Mouse (Mus musculus) telencephalon, adult 2 months (tissue): ENCODE data around the gene Fam178b.

ENCODE experiments used
- DNase-seq: peaks from one replicate; pipeline ENCODE4 v3.0.0-alpha.2; 2011; ENCODE audit warnings: low read depth, low spot score

Fam178b gene

GRCm38 (mm10) chr1:36588476-36589450, 94.2 kb downstream of the Fam178b start:
- DNase-seq: no peak

- no peak for DNase-seq
Observed at GRCm38 (mm10) chr1:36587860-36588259, 95.1 kb downstream of the Fam178b start.

- no peak for DNase-seq
Observed at GRCm38 (mm10) chr1:36586288-36586687, 96.7 kb downstream of the Fam178b start.

DNA sequence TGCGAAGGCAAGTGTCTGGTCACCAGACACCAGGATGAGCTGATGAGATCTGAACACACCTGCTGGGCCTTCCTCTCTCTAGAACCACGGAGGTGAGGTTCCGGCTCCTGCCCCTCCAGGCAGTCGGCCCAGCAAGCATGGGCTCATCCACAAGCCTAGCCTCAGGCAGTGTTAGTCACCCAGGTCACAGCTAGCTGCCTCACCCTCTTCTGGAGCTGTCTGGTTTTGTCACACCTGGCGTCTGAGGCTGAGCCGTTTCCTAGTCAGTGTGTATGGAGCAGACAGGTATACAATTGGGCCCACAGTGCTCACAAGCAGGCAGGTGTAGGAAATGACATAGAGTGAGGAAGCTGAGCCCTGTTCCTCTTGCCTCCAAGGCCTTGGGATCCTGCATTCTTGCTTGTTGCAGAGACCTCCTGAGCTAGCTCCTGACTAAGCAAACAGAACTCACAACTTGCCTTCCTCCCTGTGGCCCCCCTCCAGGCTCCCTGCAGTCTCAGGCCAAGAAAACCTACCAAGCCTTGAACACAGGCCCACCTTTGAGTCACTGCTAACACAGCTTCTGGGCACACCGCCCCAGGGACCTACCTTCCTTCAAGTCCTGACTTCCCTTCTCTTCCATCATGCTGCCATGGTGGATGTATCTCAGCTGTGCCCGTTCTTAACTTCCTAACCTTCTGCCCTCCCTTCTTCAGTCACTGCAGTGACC, 99.4 kb downstream of the Fam178b start:
- no peak for DNase-seq

- no peak for DNase-seq
Observed at GRCm38 (mm10) chr1:36582211-36582610, 100.8 kb downstream of the Fam178b start.

GRCm38 (mm10) chr1:36581260-36581659, 101.7 kb downstream of the Fam178b start:
- DNase-seq: no peak

- no peak for DNase-seq
Observed at GRCm38 (mm10) chr1:36580384-36581207, 102.4 kb downstream of the Fam178b start.

DNA sequence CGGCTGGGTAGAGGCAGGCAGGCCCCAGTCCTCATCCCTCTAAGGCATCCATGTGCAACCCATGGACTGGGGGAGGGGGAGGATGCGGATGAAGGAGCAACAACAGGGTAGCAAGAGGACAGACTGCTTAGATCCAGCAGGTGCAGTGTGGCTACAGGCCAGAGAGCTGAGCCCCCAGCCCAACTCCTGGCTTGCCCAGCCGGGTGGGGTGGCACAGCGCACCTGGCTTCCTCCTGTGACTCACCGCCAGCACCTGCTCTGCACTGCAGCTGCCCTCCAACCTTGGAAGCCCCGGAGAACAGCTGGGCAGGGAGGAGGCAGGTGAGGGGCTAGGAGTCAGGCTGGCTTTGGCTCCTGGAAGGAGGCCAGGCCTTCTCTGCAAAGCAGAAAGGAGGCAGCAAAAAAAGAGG, 103.0 kb downstream of the Fam178b start:
- DNase-seq: no peak

GRCm38 (mm10) chr1:36576991-36577675, 105.8 kb downstream of the Fam178b start:
- no peak for DNase-seq

DNA sequence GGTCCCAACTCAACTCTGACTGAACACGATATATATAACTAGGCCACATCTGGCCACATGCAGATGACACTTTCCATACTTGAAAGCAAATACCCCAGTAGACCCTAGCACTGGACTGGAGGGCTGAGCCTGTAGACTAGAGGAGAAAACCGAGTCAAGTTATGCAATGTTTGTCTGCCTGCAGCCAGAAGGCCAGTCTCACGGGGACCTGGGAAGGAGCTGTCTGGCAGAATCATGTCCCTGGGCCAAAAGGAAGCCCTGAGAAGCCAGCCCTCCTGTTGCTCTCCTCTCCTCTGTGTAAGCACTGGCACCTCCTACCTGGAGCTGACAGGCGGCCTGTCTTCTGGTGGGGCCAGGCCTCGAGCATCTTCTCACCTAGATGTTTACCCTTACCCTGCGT, 107.6 kb downstream of the Fam178b start:
- no peak for DNase-seq

DNA sequence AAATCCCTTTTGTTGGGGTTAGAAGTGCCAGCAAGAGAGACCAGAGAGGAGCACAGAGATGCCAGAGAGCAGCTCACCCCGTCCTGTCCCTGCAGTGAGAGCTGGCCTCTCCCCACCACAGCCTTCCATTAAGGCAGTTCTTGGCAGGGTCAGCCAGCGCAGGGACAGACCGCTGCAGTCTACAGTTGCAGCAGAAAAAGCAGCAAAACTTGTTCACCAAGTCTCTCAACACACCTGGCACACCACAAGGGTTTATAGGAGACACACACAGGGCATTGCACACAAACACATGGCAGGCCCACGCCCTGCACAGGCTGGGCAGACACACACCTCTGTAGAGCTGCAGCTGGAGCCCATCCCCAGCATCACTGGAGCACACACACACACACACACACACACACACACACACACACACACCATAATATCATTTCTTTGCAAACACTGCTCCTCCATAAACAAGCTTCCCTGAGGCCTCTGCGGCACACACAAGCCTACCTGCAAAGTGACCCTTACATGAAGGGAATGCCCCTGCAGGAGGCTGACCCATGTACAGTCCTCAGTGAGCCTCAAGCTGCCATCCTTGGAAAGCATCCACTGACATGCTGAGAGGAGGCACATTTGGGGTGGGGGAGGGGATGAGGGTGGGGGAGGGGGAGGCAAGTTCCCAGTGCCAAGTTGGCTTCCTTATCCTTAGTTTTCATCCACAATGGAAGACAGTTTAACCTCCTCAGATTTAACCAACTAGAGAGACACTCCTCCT, 108.6 kb downstream of the Fam178b start:
- no peak for DNase-seq

- no peak for DNase-seq
Observed at GRCm38 (mm10) chr1:36573524-36573923, 109.5 kb downstream of the Fam178b start.

- no peak for DNase-seq
Observed at GRCm38 (mm10) chr1:36572709-36573108, 110.3 kb downstream of the Fam178b start.

DNA sequence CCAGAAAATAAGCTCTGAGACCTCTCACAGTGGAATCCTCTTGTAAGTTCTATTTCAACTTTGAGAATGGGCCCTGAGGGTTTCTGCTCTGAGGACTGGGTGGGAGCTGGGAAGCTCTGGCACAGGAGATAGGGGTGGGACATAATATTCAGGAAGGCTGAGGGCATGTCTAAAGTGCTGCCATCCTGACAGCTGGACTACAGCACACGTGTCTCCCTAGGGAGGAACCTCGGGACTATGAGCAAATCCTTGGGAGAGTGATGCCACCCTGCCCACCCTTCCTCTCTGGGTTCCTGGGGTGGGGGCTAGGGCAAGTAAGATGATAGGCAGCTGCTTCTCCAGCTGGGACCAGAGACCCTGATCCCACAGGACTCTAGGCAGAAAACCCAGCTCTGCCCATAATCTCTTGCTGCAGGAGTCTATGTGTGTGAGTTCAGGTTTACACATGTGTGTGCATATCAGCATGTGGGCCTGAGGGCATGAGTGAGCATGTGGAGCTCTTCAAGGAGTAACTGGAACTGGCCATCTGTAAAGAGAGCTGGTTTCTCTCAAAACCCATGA, 110.8 kb downstream of the Fam178b start:
- DNase-seq: no peak

GRCm38 (mm10) chr1:36571627-36572026, 111.4 kb downstream of the Fam178b start:
- DNase-seq: no peak

DNA sequence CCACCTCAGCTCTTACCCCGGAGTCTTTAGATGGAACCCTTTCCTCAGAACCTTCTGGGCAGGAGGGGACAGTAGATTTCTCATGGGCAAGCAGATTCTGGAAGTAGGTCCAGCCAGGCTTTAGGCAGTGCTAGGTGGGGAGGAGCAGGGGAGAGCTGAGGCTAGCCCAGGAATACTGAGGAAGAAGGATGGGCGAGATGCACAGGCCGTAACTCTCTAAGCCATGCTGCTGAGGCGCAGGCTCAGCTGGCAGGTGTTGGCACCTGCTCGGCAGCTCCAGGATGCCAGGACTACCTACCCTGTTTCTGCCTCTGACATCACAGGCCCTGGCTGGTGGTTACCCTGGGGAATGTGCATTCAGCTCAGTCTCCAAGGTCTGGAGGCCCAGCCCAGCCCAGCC, 112.7 kb downstream of the Fam178b start:
- no peak for DNase-seq

DNA sequence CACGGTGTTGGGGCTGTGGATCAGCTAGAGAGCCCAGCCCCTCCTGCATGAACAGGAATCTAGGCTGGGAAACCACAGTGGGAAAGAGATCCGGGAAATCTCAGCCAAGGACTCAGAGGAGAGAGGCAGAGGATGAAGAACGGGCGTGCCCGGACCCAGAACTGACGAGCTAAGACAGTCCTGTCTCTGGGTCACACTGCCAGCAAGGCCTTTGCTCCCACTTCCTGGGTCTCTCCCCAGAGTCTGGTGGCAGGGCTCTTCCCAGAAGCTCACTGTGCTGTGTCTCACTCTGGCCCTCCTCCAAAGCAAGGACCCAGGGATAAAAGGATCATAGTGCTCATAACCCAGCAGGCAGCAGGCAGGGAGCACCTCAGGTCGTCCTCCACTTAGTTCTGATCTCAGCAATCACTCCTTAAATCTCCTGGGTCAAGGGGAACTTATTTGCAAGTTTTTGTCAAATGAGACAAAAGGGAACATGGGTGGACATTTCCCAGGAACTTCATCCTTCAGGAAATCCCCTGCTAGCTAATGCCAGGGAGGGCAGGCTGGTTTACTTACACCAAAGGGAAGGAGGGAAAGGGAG, 113.2 kb downstream of the Fam178b start:
- DNase-seq: no peak

DNA sequence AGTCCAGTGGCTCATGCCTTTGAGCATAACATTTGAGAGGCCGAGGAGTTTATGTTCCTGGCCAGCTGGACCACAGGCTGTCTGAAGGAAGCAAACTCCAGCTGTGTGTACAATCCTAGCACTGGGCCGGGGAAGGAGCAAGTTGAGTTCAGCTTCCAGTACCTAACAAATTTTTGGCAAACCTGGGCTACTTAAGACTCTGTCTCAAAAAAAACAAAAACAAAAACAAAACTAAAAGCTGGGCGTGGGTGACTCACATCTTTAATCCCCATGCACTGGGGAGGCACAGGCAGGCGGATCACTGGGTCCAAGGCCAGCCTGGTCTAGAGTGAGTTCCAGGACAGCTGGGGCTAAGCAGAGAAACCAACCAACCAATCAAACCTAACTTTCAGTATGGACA, 114.2 kb downstream of the Fam178b start:
- no peak for DNase-seq

DNA sequence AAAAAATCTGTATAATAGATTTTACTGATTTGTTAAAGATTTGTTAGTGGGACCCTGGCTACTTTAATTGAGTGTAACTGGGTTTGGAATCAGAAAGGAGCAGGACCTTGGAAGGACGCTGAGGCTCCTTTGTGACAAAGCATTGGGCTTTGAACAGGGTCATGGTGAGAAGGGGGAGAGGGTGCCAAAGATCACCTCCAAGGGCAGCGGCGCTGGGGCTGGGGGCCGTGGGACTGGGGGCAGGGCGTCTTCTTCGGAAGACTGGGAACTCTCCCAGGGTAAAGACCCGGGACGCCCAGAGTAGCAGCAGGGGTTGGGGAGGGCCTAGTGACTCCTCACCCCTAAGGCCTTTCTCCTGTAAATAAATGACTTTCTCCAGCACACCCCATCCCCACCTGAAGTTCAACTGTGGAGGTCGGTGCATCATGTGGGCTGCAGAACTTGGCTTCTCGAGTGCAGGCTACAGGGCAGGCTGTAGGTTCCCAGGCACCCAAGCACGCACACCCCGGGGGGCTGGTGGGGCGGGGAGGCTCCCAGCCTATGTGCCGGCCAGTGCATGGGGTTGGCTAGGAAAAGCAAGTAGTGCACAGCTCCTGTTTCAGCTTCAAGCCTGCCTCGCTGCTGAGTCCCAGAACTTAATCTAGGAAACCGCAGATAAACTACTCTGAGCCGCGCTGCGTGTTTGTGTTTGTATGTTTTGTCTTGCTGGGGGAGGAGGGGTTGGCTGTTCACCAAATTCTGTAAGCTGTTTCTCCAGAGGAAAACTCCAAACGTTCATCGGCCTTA, 115.0 kb downstream of the Fam178b start:
- no peak for DNase-seq
